Mouse (Mus musculus) liver, embryonic 14.5 days (tissue): ENCODE data around the gene Fam76a.

Source experiments
- CTCF ChIP-seq: IDR thresholded peaks from 2 replicates; pipeline ENCODE4 v1.5.1; 2016; ENCODE audit warnings: antibody characterized with exemption, low read depth, control low read depth
- EP300 ChIP-seq: IDR thresholded peaks from 2 replicates; pipeline ENCODE4 v1.6.1; 2016; ENCODE audit warnings: antibody characterized with exemption, low read depth

- TF ChIP-seq CTCF (no peak), EP300 (no peak)
These were observed 49.2 kb upstream of the Fam76a start for GRCm38 (mm10) chr4:132971601-132972000.
